Mouse (Mus musculus): ENCODE data around the gene Angptl7. TPM values are rescaled to one million over a fixed set of nuclear protein-coding genes. Genes with fewer than 3 reads are reported as not detected.

Gene Angptl7
- polyA plus RNA-seq (2012; rRNA removed), result 0.06 and 0.36 TPM in 2 replicates

GRCm38 (mm10) chr4:148500410-148500867, at the start of gene Angptl7:
Angptl7 (minus strand) TSS chr4:148500460.

DNA sequence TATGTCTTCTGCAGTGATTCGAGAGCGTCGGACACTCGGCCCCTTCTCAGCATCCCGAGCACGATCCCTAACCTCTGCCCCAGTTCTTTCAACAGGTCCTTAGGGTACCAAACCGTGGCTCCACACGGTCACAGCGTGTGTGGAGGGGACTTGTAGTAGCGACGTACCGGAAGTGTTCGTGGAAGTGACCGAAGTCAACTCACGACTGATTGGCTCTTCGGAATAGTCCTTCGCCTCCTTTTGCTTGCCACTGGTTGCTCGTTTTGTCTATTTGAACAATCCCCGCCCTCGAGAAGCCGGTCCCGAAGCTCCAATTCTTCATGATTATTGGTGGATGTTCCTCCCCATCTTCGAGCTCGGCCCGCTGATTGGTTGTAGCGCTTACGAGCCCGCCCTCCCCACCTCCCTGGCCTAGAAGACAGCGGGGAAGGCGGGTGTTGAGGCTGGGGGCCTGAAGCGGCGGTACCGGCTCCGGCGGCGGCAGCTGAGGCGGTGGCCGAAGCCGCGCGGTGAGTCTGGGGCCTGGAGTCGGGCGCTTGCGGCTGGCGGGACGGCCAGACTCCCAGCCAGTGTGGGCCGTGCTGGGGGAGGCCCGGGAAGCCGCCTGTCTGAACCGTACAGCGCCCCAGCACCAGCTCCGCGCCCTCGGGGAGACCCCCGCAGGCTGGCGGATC, 51.9 kb downstream of the Angptl7 start, which contains the start of gene Mtor:
TSS of gene Mtor (plus strand) at position 433 of the 674 bp plus-strand sequence.

Other genes with a start within 250 kb of the Angptl7 start
- 16.0 and 19.9 TPM in 2 replicates for gene Disp3, start 212.5 kb downstream of the Angptl7 start, polyA plus RNA-seq (2012; rRNA removed)
- 12.4 and 13.0 TPM in 2 replicates for gene Ubiad1, start 55.7 kb downstream of the Angptl7 start, polyA plus RNA-seq (2012; rRNA removed)
- gene Mtor, start 51.8 kb downstream of the Angptl7 start, polyA plus RNA-seq (2012; rRNA removed), result 27.3 and 30.4 TPM in 2 replicates
- gene Exosc10, start 58.0 kb upstream of the Angptl7 start, polyA plus RNA-seq (2012; rRNA removed), result 73.2 and 76.9 TPM in 2 replicates
- 111 and 122 TPM in 2 replicates for gene Srm, start 91.0 kb upstream of the Angptl7 start, polyA plus RNA-seq (2012; rRNA removed)
- gene Masp2, start 102.1 kb upstream of the Angptl7 start, polyA plus RNA-seq (2012; rRNA removed), result 1.3 and 1.5 TPM in 2 replicates
- 577 and 654 TPM in 2 replicates for gene Tardbp, start 126.6 kb upstream of the Angptl7 start, polyA plus RNA-seq (2012; rRNA removed)
- not detected in 2 replicates for gene Gm572, start 142.9 kb upstream of the Angptl7 start, polyA plus RNA-seq (2012; rRNA removed)

Data from central nervous system, embryonic 14 days (tissue).